Mouse (Mus musculus) urinary bladder, adult 18-20 months (tissue): ENCODE measurements around the gene Pex11a.
A peak's percentile ranks its signal among the peaks of the same experiment; 100 is the strongest.

Experiments
- DNase-seq, 2 experiments: peaks; one replicate each; pipeline ENCODE4 v3.0.0; 2022; ENCODE audit warnings: low spot score in 2 of 2, mixed read lengths in 2 of 2

Pex11a gene

GRCm38 (mm10) chr7:79738913-79739312, 4.0 kb downstream of the Pex11a start:
- no peak for DNase-seq

- DNase-seq, result no peak
Observed at GRCm38 (mm10) chr7:79736511-79736910, 6.4 kb downstream of the Pex11a start.

- DNase-seq, result peak in 1 of 2 experiments; percentile 17
Observed at GRCm38 (mm10) chr7:79734563-79734962, 8.4 kb downstream of the Pex11a start.

GRCm38 (mm10) chr7:79732622-79733021, 10.3 kb downstream of the Pex11a start, which contains the start of gene Plin1:
Gene Plin1 (minus strand): TSS chr7:79732903.
- DNase-seq, result no peak

GRCm38 (mm10) chr7:79731438-79731837, 11.5 kb downstream of the Pex11a start:
- no peak for DNase-seq

- no peak for DNase-seq
Observed at GRCm38 (mm10) chr7:79729743-79730370, 13.1 kb downstream of the Pex11a start.

- peak in 1 of 2 experiments; percentile 44 for DNase-seq
Observed at GRCm38 (mm10) chr7:79729169-79729568, 13.8 kb downstream of the Pex11a start.

GRCm38 (mm10) chr7:79728219-79728618, 14.7 kb downstream of the Pex11a start:
- peak in 1 of 2 experiments; percentile 38 for DNase-seq

GRCm38 (mm10) chr7:79727091-79727490, 15.8 kb downstream of the Pex11a start:
- no peak for DNase-seq

- peak; percentile 11 to 24 for DNase-seq
Observed at GRCm38 (mm10) chr7:79721386-79721977, 21.4 kb downstream of the Pex11a start.

GRCm38 (mm10) chr7:79715187-79715981, 27.5 kb downstream of the Pex11a start, which contains the start of gene Kif7:
Gene Kif7 (minus strand): TSS chr7:79715720.
- DNase-seq, result peak; percentile 53 to 80

GRCm38 (mm10) chr7:79710831-79711230, 32.1 kb downstream of the Pex11a start:
- no peak for DNase-seq

GRCm38 (mm10) chr7:79710130-79710607, 32.8 kb downstream of the Pex11a start:
- no peak for DNase-seq

GRCm38 (mm10) chr7:79705210-79705609, 37.7 kb downstream of the Pex11a start:
- no peak for DNase-seq

GRCm38 (mm10) chr7:79702755-79703154, 40.2 kb downstream of the Pex11a start:
- no peak for DNase-seq

GRCm38 (mm10) chr7:79696495-79696894, 46.4 kb downstream of the Pex11a start:
- no peak for DNase-seq
